Mouse (Mus musculus): ENCODE measurements around the gene Traf3ip2.

The Traf3ip2 gene

DNA sequence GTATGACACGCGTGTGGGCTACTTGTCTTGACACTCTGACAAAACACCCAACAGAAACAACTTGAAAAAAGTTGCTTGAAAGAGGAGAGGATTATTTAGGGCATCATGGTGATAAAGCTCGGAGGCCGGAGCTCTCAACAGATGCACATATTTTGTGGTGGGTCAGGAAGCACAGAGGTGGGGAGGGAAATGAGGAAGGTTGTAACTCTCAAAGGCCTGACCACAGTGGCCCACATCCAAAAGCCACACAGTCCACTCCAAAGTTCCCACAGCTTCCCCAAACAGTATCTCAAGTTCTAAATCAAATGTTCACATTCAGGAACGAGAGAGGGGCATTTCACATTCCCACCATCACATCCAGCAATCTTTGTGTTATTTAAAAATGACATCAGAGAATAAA lies 11.7 kb upstream of the Traf3ip2 start:
- DNase-seq = no peak

- DNase-seq = no peak
Measured at GRCm38 (mm10) chr10:39606434-39606833, 6.3 kb upstream of the Traf3ip2 start.

DNA sequence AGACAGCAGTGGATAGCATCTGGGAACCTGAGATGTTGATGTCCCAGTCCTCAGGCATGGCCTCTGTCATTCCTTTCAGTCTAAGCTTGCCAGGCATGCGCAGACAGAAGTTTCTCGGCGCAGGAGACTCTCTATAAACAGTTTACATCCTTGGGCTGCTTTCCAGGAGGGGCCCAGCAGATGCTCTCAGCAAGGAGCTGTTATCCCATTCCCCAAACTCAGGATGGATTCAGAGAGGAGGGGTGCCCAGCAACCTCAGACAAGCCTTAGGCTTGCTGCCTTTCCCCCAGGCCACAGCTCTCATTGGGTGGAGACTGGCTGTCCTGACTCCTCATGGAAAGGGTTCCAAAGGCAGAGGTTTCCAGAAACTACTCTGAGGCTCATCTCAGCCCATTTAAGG lies 1.5 kb upstream of the Traf3ip2 start:
- DNase-seq = no peak

DNA sequence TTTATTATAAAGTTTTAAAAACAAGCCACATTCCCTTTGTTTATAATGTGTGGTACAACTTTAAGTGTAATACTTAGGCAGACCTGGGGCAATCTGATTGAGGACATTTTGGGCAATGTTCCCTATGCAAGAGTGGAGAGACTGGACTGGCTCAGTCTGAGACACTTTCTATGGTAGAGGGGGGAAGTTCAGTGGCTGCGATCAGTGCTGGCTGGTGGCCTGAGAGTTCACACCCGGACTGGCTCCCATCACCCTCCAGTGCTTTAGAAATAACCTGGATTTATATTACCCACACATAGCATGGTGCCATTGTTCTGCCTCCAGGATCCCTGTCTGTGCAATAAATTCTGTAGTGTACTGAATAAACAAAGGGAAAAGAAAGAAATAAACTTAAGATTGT lies 603 bp upstream of the Traf3ip2 start:
- DNase-seq = no peak

GRCm38 (mm10) chr10:39612989-39613831 lies 476 bp downstream of the Traf3ip2 start:
- DNase-seq = peak; percentile 77

- no peak for DNase-seq
Measured at GRCm38 (mm10) chr10:39613973-39614372, 1.2 kb downstream of the Traf3ip2 start.

- DNase-seq = peak; percentile 25
Measured at GRCm38 (mm10) chr10:39614676-39615075, 1.9 kb downstream of the Traf3ip2 start.

DNA sequence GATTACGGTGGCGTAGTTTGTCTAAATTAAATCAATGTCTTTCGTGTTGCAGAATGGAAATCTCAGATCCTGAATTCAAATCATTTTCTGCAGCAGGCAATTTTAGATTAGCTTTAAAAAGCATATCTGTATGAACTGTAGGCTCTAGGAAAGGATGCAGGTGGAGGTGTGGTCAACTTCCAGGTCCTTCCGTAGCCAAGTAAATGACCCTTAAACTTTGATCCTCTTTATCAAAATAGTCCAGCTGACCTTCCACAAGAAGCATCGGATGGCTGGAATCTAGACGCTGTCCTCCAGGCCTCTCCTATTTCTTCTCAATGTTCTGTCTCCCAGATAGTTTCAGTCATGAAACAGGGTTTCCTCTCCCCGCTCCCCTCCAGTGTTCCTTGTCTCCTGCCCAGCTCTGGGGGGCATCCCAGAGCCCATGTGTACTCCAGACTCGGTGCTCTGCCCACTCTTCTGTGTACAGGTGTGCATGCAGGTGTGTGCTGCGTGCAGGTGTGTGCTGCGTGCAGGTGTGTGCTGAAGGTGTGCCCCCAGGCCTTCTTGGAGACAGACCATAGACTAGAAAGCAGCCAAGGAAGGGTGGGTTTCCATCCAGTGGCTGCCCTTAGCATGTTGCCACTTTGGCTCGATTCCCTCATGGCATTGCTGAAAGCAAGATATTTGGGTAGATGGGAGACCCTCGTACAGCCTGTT lies 2.9 kb downstream of the Traf3ip2 start:
- no peak for DNase-seq

DNA sequence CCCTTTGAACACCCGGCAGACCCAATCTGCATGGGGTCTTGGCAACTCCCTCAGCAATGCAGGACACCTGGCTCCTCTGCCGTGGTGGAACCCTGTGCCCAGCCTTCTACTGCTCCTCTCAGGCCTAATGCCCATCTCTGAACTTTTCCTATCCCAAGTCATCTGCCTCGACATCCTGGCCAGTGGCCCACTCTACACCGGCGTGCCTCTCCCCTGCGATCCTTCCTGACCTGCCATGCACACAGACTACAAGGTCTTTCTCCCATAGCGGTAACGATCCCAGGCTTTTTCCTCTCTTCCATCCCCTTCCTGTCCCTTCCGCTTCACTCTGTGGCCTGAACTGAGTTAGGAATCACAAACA lies 3.5 kb downstream of the Traf3ip2 start:
- DNase-seq = no peak

DNA sequence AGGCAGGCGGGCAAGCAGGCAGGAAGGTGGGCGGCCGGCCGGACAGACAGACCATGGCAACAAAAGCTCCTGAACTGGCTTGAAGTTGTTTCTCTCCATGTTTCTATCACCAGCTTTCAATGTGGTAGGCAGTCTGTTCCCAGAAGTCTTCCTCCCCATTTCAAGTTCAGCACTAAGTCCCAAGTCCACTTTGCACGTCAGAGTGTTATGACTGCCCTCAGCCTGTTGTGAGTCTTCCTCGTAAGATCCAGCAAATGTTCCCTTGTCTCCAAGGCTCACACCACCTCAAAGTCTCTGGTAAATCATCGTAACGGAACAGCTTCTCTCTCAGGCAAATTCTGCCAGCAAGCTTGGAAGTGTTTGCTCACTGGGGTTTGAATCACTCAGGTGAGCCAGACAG lies 3.9 kb downstream of the Traf3ip2 start:
- DNase-seq = no peak

DNA sequence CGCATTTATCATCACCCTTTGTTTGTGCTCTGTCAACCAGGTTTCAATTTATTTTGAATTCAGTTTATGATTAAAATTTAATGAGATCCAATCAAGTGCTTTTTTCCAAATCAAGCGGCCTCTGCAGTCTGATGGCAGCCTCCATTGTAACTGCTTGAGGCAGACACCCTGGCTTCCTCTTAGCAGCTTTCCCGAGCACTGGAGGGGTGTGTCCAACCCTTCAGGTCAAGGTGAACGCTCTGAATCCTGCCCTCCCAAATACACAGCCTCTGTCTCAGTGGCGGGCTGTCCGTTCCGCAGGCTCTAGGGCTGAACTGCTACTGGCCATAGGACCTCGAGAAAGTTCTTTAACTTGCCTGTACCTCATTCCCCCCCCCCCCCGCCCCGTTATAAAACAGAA lies 5.7 kb downstream of the Traf3ip2 start:
- DNase-seq = no peak

DNA sequence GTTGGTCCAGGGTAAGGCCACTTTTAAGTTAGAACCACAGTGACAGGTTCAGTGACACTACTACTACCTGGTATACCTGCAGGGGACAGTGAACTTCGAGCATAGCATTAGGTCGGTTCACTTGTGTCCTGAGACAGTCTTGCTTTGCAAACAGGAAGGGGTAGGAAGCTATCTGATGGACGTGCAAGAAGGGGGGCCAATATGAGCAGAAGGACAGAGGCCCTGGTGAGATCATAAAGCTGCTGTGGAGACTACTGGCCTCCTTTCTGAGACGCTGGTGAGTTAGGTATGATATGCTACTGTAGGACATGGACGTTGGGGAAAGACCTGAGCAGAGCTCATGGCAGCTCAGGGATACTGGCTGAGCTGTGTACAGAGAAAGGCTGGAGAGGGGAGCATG lies 7.9 kb downstream of the Traf3ip2 start:
- DNase-seq = no peak

- no peak for DNase-seq
Measured at GRCm38 (mm10) chr10:39623806-39624205, 11.1 kb downstream of the Traf3ip2 start.

- DNase-seq = no peak
Measured at GRCm38 (mm10) chr10:39624837-39625625, 12.3 kb downstream of the Traf3ip2 start.

- DNase-seq = no peak
Measured at GRCm38 (mm10) chr10:39625626-39626260, 13.0 kb downstream of the Traf3ip2 start.

GRCm38 (mm10) chr10:39626376-39626775 lies 13.6 kb downstream of the Traf3ip2 start:
- no peak for DNase-seq

DNA sequence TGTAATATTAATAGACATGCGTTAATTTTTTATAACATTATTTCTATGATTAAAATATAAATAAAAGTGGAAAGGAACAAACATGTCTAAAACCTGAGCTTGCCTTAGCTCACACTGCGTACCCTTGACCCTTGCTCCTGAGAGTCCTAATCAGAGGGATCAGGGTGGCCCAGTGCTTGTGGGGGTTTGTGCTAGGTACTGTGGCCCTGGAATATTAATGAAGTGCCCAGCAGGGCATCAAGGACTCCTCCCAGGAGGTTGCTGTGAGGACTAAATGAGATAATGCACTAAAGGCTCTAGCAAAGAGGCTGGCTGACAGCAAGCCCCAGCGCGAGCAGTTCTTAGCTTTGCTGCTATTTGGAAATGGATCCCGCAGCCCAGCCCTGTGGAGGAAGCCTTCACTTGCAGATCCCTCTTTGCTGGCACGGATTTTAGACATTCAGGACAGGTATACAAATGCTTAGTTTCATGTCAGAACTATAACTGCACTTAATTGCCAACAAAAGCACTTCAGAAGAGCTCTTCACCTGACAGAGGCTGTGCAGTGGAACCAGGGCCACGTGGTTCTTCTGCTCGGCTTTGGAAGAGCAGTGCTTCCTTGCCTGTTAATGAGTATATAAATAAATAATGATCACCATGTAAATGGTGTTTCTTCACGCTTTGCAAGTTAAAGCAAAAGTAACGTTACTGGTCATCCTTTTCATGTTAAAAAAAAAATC lies 16.2 kb downstream of the Traf3ip2 start:
- no peak for DNase-seq

DNA sequence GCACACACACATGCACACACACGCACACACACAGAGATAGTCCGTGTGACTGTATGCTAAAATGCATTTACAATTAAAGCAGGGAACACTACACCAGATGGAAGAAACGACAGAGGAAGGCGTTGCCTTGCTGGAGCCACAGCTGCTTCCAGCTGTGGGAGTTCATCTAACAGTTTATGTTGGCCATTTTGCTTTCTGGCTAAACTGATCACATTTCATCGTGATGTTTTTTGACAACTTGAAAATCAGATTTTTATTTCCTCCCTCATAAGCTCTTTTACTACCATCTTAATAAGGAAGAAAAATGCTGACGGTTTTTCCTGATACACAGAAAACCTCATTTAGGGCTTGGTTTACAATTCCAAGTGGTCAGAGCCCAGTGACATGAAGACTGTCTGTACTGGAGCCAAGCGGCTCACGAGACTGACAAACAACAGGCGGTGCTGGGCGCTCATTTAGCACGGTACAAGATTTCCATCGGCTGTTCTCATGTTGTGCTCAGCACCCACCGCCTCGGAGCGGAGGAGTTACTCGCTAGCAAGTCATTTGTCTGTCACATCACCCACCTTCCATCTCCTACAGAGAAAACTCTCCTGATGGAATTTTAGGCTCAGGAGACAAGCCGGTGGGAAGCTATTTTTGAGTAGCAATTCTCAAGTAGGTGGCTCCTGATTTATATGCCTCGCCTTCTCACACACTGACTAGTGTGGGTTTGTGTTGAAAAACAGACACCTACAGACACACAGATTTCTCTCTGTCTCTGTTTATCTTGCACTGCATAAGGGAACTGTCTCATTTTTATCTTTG lies 17.2 kb downstream of the Traf3ip2 start:
- DNase-seq = no peak

DNA sequence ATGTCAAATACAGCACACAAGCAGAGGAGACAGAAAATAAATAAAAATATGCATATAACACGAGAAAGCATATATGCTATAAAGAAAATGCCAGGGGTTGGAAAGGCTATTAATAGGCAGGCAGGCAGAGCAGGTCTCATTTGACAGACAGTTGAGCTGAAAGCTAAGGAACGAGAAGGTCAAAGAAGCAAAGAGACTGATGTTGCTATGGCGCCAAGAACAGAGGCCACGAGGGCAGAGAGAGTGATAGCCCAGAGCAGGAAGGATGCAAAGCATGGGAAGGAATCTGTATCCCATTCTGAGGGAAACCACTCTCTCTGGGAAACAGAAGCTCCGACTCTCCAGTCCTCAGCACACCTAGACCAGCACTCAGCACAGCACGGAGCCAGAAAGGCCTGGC lies 18.1 kb downstream of the Traf3ip2 start:
- no peak for DNase-seq

DNA sequence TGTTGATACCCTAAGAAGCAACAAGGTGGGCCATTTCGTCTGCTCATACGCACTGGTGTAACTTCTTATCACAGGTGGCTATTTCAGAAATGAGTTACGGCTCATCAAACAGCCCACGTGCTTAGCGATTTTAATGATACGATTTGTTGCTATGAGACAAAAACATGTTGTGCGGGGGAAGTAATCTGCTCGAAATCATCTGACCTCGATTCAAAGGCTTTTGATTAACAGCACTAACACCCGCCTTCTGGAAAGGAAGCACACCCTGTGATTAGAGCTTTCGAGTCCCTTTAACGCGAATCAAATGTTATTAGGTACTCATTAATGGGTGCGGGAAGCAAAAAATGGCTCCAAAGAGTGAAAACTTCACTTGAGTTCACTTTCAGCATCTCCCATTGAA lies 18.9 kb downstream of the Traf3ip2 start:
- no peak for DNase-seq

DNA sequence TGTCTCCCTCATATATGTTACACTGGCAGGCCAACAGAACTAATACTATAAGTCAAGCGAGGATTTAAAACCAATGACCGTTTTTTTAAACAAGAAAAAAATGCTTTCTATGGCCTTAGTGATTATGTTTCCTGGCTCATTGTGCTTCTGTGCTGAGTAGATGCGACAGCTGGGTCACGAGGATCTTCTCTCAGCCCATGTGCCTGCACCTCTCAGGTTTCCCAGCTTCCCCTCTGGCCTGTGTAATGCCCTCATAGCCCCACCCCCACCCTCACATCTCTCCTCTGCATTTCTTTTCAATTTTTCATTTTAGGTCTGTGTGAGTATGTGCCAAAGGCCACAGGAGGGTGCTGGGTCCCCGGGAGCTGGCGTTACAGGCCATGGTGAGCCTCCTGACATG lies 20.6 kb downstream of the Traf3ip2 start:
- no peak for DNase-seq

All from cerebellum, adult 8-10 months (tissue).